Mouse (Mus musculus): ENCODE measurements around the gene Olfr1418.
A peak's percentile ranks its signal among the peaks of the same experiment; 100 is the strongest.
"Not testable (repeated sequence)": the region's sequence is repeated elsewhere in the genome, so short reads cannot be mapped to it uniquely, and the experiment has no call there.

Olfr1418 gene

GRCm38 (mm10) chr19:11860966-11861365 is at the start of gene Olfr1418:
Gene Olfr1418, minus strand, starts transcription at chr19:11861066.
- no peak for DNase-seq (ENCODE audit: low spot score in 2 of 2)

- DNase-seq (ENCODE audit: low spot score in 2 of 2): no peak
These were observed 25.4 kb upstream of the Olfr1418 start, which contains the start of gene Olfr1420 for GRCm38 (mm10) chr19:11886265-11886664. Gene Olfr1420, plus strand, starts transcription at chr19:11886565.

- not testable (repeated sequence) for DNase-seq (ENCODE audit: low spot score in 2 of 2)
These were observed 17.5 kb upstream of the Olfr1418 start for GRCm38 (mm10) chr19:11878404-11878803.

- no peak for DNase-seq (ENCODE audit: low spot score in 2 of 2)
These were observed 14.1 kb upstream of the Olfr1418 start, which contains the start of gene Olfr1419 for GRCm38 (mm10) chr19:11875006-11875405. Gene Olfr1419, minus strand, starts transcription at chr19:11875106.

- no peak for DNase-seq (ENCODE audit: low spot score in 2 of 2)
These were observed 7.0 kb upstream of the Olfr1418 start for GRCm38 (mm10) chr19:11867837-11868236.

- no peak for DNase-seq (ENCODE audit: low spot score in 2 of 2)
These were observed 4.4 kb downstream of the Olfr1418 start for GRCm38 (mm10) chr19:11856506-11856905.

- no peak for DNase-seq (ENCODE audit: low spot score in 2 of 2)
These were observed 6.0 kb downstream of the Olfr1418 start for GRCm38 (mm10) chr19:11854821-11855220.

GRCm38 (mm10) chr19:11852652-11853051 is 8.2 kb downstream of the Olfr1418 start:
- no peak for DNase-seq (ENCODE audit: low spot score in 2 of 2)

- DNase-seq (ENCODE audit: low spot score in 2 of 2): no peak
These were observed 14.5 kb downstream of the Olfr1418 start for GRCm38 (mm10) chr19:11846333-11846732.

GRCm38 (mm10) chr19:11839119-11839518 is 21.7 kb downstream of the Olfr1418 start, which contains the start of gene Olfr1417:
Gene Olfr1417, minus strand, starts transcription at chr19:11839219.
- no peak for DNase-seq (ENCODE audit: low spot score in 2 of 2)

GRCm38 (mm10) chr19:11823346-11824065 is 37.4 kb downstream of the Olfr1418 start:
- no peak for DNase-seq (ENCODE audit: low spot score in 2 of 2)

- DNase-seq (ENCODE audit: low spot score in 2 of 2): no peak
These were observed 40.7 kb downstream of the Olfr1418 start for GRCm38 (mm10) chr19:11820211-11820610.

GRCm38 (mm10) chr19:11819800-11820199 is 41.1 kb downstream of the Olfr1418 start:
- peak; percentile 32 to 48 for DNase-seq (ENCODE audit: low spot score in 2 of 2)

GRCm38 (mm10) chr19:11819143-11819700 is 41.6 kb downstream of the Olfr1418 start, which contains the start of gene Stx3:
Gene Stx3, minus strand, starts transcription at chr19:11819403.
- DNase-seq (ENCODE audit: low spot score in 2 of 2): no peak

GRCm38 (mm10) chr19:11818199-11819142 is 42.4 kb downstream of the Olfr1418 start:
- peak; percentile 10 to 15 for DNase-seq (ENCODE audit: low spot score in 2 of 2)

- no peak for DNase-seq (ENCODE audit: low spot score in 2 of 2)
These were observed 43.3 kb downstream of the Olfr1418 start for GRCm38 (mm10) chr19:11817586-11817985.

- no peak for DNase-seq (ENCODE audit: low spot score in 2 of 2)
These were observed 44.2 kb downstream of the Olfr1418 start for GRCm38 (mm10) chr19:11816706-11817105.

- DNase-seq (ENCODE audit: low spot score in 2 of 2): no peak
These were observed 46.0 kb downstream of the Olfr1418 start for GRCm38 (mm10) chr19:11814742-11815333.

- no peak for DNase-seq (ENCODE audit: low spot score in 2 of 2)
These were observed 47.2 kb downstream of the Olfr1418 start for GRCm38 (mm10) chr19:11813649-11814048.

- DNase-seq (ENCODE audit: low spot score in 2 of 2): no peak
These were observed 47.7 kb downstream of the Olfr1418 start for GRCm38 (mm10) chr19:11813136-11813535.

- DNase-seq (ENCODE audit: low spot score in 2 of 2): no peak
These were observed 49.0 kb downstream of the Olfr1418 start for GRCm38 (mm10) chr19:11811688-11812365.

Measured in frontal cortex, postnatal 25 days (tissue).